Comparison of ENCODE assay signal across 27 mouse cellular contexts in genomic region chr5:36122987-36123386, GRCm38 (mm10).
A peak's percentile ranks its signal among the peaks of the same experiment; 100 is the strongest.
DNase-seq lines count a peak whose midpoint lies in the region; ATAC-seq and TF ChIP-seq lines count a peak whose summit lies in the region.
"Had no signal": no experiment of that assay in that cellular context is flagged by ENCODE, and none has a peak within 500 bp of the region (broad histone marks: within the 10 kb centered on the region; RNA-seq: fewer than 3 reads in every experiment).

No protein-coding gene starts in this region.

- H3K27ac ChIP-seq in embryonic facial prominence, embryonic 11.5 days (replicated peaks; ENCODE audit: low read depth, low read length): no peak overlapping the region
- H3K27ac ChIP-seq in embryonic facial prominence, embryonic 10.5 days (replicated peaks): no peak overlapping the region
- H3K27ac ChIP-seq in kidney, embryonic 14.5 days (ENCODE audit: low read depth, low read length): no peak overlapping the region
- peak overlapping the region; percentile 39; the same call in 1 of the 2 replicates for H3K27ac ChIP-seq in embryonic facial prominence, embryonic 15.5 days (replicated peaks)
- H3K27ac ChIP-seq: hindbrain, embryonic 12.5 days; layer of hippocampus, adult 2 months; lung, embryonic 15.5 days; midbrain, embryonic 10.5 days; midbrain, embryonic 15.5 days had no signal

- 0 out of 2 replicates have a peak, but pooled peaks have one; percentile 35 for ATAC-seq in embryonic facial prominence, embryonic 11.5 days (replicated peaks; ENCODE audit: insufficient number of reproducible peaks, low FRiP score, low TSS enrichment, low read depth)
- 0 out of 2 replicates have a peak, but pooled peaks have one; percentile 15 for ATAC-seq in kidney, embryonic 14.5 days (ENCODE audit: low FRiP score, low TSS enrichment)
- peak; percentile 56; the same call in 1 of the 2 replicates for ATAC-seq in embryonic facial prominence, embryonic 15.5 days (ENCODE audit: insufficient number of reproducible peaks, low FRiP score, low TSS enrichment, low read depth)
- ATAC-seq: forebrain, postnatal 0 days; midbrain, embryonic 15.5 days had no signal

- no peak for TF ChIP-seq POLR2A in myocyte (IDR thresholded peaks at IDR 0.05; ENCODE audit: insufficient read length, low read depth)

- DNase-seq in embryonic facial prominence, embryonic 11.5 days (ENCODE audit: low spot score): no peak
- no peak for DNase-seq in embryonic facial prominence, embryonic 10.5 days (ENCODE audit: low spot score)
- DNase-seq in kidney, adult 9 months: no peak
- DNase-seq in layer of hippocampus, postnatal 25 days (ENCODE audit: extremely low spot score in 1 of 2, low spot score in 1 of 2): no peak
- no peak for DNase-seq in layer of hippocampus, postnatal 36 days
- DNase-seq: adrenal gland, postnatal 10 days; cerebellum, adult 11 months; cerebellum, adult 9-10 months; forebrain, postnatal 0 days; gastrocnemius, postnatal 14 days; heart, postnatal 14 days; kidney, adult 8-10 months; kidney, postnatal 36 days; left cerebral cortex, postnatal 4 days; right cerebral cortex, postnatal 25 days; thymus, adult 2 months; thymus, postnatal 36 days had no signal

- no peak overlapping the region for H3K9ac ChIP-seq in embryonic facial prominence, embryonic 11.5 days (replicated peaks; ENCODE audit: low read length)
- H3K9ac ChIP-seq in kidney, embryonic 14.5 days (ENCODE audit: low read depth, low read length): no peak overlapping the region
- no peak overlapping the region for H3K9ac ChIP-seq in embryonic facial prominence, embryonic 15.5 days
- H3K9ac ChIP-seq: forebrain, postnatal 0 days; hindbrain, embryonic 12.5 days; lung, embryonic 15.5 days; midbrain, embryonic 15.5 days had no signal

- WGBS in embryonic facial prominence, embryonic 11.5 days: 72% methylated on average over 10 of the region's 10 CpGs
- WGBS in embryonic facial prominence, embryonic 10.5 days: 79% methylated on average over 10 of the region's 10 CpGs
- 55% methylated on average over 10 of the region's 10 CpGs for WGBS in kidney, embryonic 14.5 days
- 51% methylated on average over 10 of the region's 10 CpGs for WGBS in embryonic facial prominence, embryonic 15.5 days

- H3K4me2 ChIP-seq in embryonic facial prominence, embryonic 11.5 days (ENCODE audit: low read depth, low read length): no peak overlapping the region
- H3K4me2 ChIP-seq in kidney, embryonic 14.5 days (replicated peaks; ENCODE audit: low read depth, low read length): no peak overlapping the region
- no peak overlapping the region for H3K4me2 ChIP-seq in embryonic facial prominence, embryonic 15.5 days (replicated peaks)
- no peak overlapping the region for H3K4me2 ChIP-seq in myocyte (ENCODE audit: low read depth)
- H3K4me2 ChIP-seq: hindbrain, embryonic 12.5 days; liver, embryonic 11.5 days; lung, embryonic 15.5 days; midbrain, embryonic 15.5 days had no signal

- H3K9me3 ChIP-seq in embryonic facial prominence, embryonic 11.5 days (replicated peaks; ENCODE audit: control insufficient read depth, low read length): no peaks in the 10 kb centered on the region
- no peaks in the 10 kb centered on the region for H3K9me3 ChIP-seq in embryonic facial prominence, embryonic 10.5 days
- H3K9me3 ChIP-seq in kidney, embryonic 14.5 days (ENCODE audit: control insufficient read depth, low read length): no peaks in the 10 kb centered on the region
- no peaks in the 10 kb centered on the region for H3K9me3 ChIP-seq in embryonic facial prominence, embryonic 15.5 days (replicated peaks)
- H3K9me3 ChIP-seq: G1E; hindbrain, embryonic 12.5 days; lung, embryonic 15.5 days; midbrain, embryonic 10.5 days; midbrain, embryonic 15.5 days had no signal

- no peaks in the 10 kb centered on the region for H3K27me3 ChIP-seq in embryonic facial prominence, embryonic 11.5 days (ENCODE audit: control insufficient read depth, insufficient read depth, low read length)
- 0 out of 2 replicates have a peak, but pooled peaks cover 3% of the 10 kb centered on the region for H3K27me3 ChIP-seq in embryonic facial prominence, embryonic 10.5 days (replicated peaks; ENCODE audit: low read depth, poor library complexity, severe bottlenecking)
- no peaks in the 10 kb centered on the region for H3K27me3 ChIP-seq in kidney, embryonic 14.5 days (ENCODE audit: control insufficient read depth, insufficient read depth, low read length)
- no peaks in the 10 kb centered on the region for H3K27me3 ChIP-seq in embryonic facial prominence, embryonic 15.5 days
- H3K27me3 ChIP-seq in myocyte (ENCODE audit: control insufficient read depth, insufficient read depth, insufficient read length): no peaks in the 10 kb centered on the region
- H3K27me3 ChIP-seq: hindbrain, embryonic 12.5 days; lung, embryonic 15.5 days; midbrain, embryonic 15.5 days had no signal

- H3K4me3 ChIP-seq in embryonic facial prominence, embryonic 11.5 days (ENCODE audit: low read depth, low read length): no peak overlapping the region
- no peak overlapping the region for H3K4me3 ChIP-seq in embryonic facial prominence, embryonic 10.5 days
- H3K4me3 ChIP-seq in kidney, embryonic 14.5 days (ENCODE audit: low read length): no peak overlapping the region
- no peak overlapping the region for H3K4me3 ChIP-seq in embryonic facial prominence, embryonic 15.5 days (replicated peaks)
- H3K4me3 ChIP-seq in myocyte: no peak overlapping the region
- H3K4me3 ChIP-seq: hindbrain, embryonic 12.5 days; layer of hippocampus, adult 2 months; lung, embryonic 15.5 days; midbrain, embryonic 10.5 days; midbrain, embryonic 15.5 days had no signal

- H3K4me1 ChIP-seq in embryonic facial prominence, embryonic 11.5 days (ENCODE audit: control insufficient read depth, insufficient read depth, low read length): no peaks in the 10 kb centered on the region
- H3K4me1 ChIP-seq in embryonic facial prominence, embryonic 10.5 days: peaks cover 50% of the 10 kb centered on the region
- peaks cover 10% of the 10 kb centered on the region for H3K4me1 ChIP-seq in kidney, embryonic 14.5 days (ENCODE audit: control insufficient read depth, insufficient read depth, low read length)
- H3K4me1 ChIP-seq in embryonic facial prominence, embryonic 15.5 days: peaks cover 26% of the 10 kb centered on the region

- H3K79me2 ChIP-seq in myocyte (ENCODE audit: control insufficient read depth, insufficient read depth): no peaks in the 10 kb centered on the region

- H3ac ChIP-seq in myocyte (ENCODE audit: control insufficient read depth, insufficient read length): no peak overlapping the region

- H3K36me3 ChIP-seq in embryonic facial prominence, embryonic 11.5 days (replicated peaks; ENCODE audit: control insufficient read depth, insufficient read depth, low read depth, low read length): no peaks in the 10 kb centered on the region
- H3K36me3 ChIP-seq in embryonic facial prominence, embryonic 10.5 days (replicated peaks): no peaks in the 10 kb centered on the region
- no peaks in the 10 kb centered on the region for H3K36me3 ChIP-seq in kidney, embryonic 14.5 days (ENCODE audit: control insufficient read depth, insufficient read depth, low read length)
- no peaks in the 10 kb centered on the region for H3K36me3 ChIP-seq in embryonic facial prominence, embryonic 15.5 days
- H3K36me3 ChIP-seq in myocyte (ENCODE audit: control insufficient read depth, insufficient read depth): no peaks in the 10 kb centered on the region
- H3K36me3 ChIP-seq: G1E; hindbrain, embryonic 12.5 days; lung, embryonic 15.5 days; midbrain, embryonic 10.5 days; midbrain, embryonic 15.5 days had no signal

TF ChIP-seq in myocyte, 11 proteins besides CTCF, POLR2A, EP300 and RAD21:
- peak; percentile 26 to 68 (median 47) for TF ChIP-seq MYOG (IDR thresholded peaks at IDR 0.05; ENCODE audit: control insufficient read depth in 1 of 3, insufficient read depth in 1 of 3, insufficient read length in 2 of 3, low read depth in 2 of 3)
- TF ChIP-seq TCF3 (IDR thresholded peaks at IDR 0.05; ENCODE audit: insufficient read length, low read depth): peak; percentile 46
- TF ChIP-seq CEBPB (IDR thresholded peaks at IDR 0.05; ENCODE audit: insufficient read depth, poor library complexity, severe bottlenecking): peak; percentile 82
- peak; percentile 85 for TF ChIP-seq TCF12 (IDR thresholded peaks at IDR 0.05; ENCODE audit: insufficient read depth, poor library complexity, severe bottlenecking)
- TF ChIP-seq POLR2AphosphoS2 (IDR thresholded peaks at IDR 0.05; ENCODE audit: insufficient read length, low read depth): no peak
- TF ChIP-seq E2F4 (IDR thresholded peaks at IDR 0.05; ENCODE audit: insufficient read depth): no peak
- peak in 2 of 3 experiments; percentile 82 to 86 for TF ChIP-seq MYOD1 (IDR thresholded peaks at IDR 0.05; ENCODE audit: control insufficient read depth in 1 of 3, insufficient read length in 2 of 3, low read depth in 2 of 3)
